Mouse (Mus musculus) MEL (cell line): ENCODE results near the gene Tmem9. TPM values are rescaled to one million over a fixed set of nuclear protein-coding genes. Genes with fewer than 3 reads are reported as not detected.

ENCODE experiments used
- DNase-seq: peaks from one replicate; pipeline ENCODE4 v3.0.0; 2011; ENCODE audit warnings: low read depth, low spot score
- H3K27ac ChIP-seq: 2 replicates; pipeline ENCODE4 v1.5.1; 2012; ENCODE audit warnings: low read depth, mild to moderate bottlenecking, control low read depth, low read length, moderate library complexity; ENCODE audit not compliant: control insufficient read depth
- H3K27me3 ChIP-seq, 2 experiments: fragments of 150-350 bp in 1 of 2; sonication (generic) in 1 of 2; 2 replicates each; pipeline ENCODE4 v1.6.1; 2012; ENCODE audit warnings: low read length in 2 of 2, mild to moderate bottlenecking in 2 of 2, improper control_type of control experiment in 1 of 2, moderate library complexity in 1 of 2; ENCODE audit not compliant: insufficient read depth in 2 of 2, control insufficient read depth in 1 of 2
- H3K36me3 ChIP-seq, 2 experiments: 2 replicates each; pipeline ENCODE4 v1.6.1; 2012 to 2014; ENCODE audit warnings: low read length in 2 of 2, improper control_type of control experiment in 1 of 2, inconsistent platforms in 1 of 2, mild to moderate bottlenecking in 1 of 2; ENCODE audit not compliant: insufficient read depth in 2 of 2, control insufficient read depth in 1 of 2
- H3K4me1 ChIP-seq, 2 experiments: fragments of 150-350 bp in 1 of 2; sonication (generic) in 1 of 2; 2 replicates each; pipeline ENCODE4 v1.6.1; 2012; ENCODE audit warnings: low read length in 2 of 2, improper control_type of control experiment in 1 of 2, mild to moderate bottlenecking in 1 of 2; ENCODE audit not compliant: insufficient read depth in 2 of 2, control insufficient read depth in 1 of 2
- H3K4me3 ChIP-seq, 2 experiments: fragments of 150-350 bp in 1 of 2; sonication (generic) in 1 of 2; 2 replicates each; pipeline ENCODE4 v1.5.1; 2012; ENCODE audit warnings: low read depth in 2 of 2, low read length in 2 of 2, mild to moderate bottlenecking in 2 of 2, moderate library complexity in 2 of 2, control low read depth in 1 of 2, improper control_type of control experiment in 1 of 2; ENCODE audit not compliant: control insufficient read depth in 1 of 2, insufficient read depth in 1 of 2
- H3K79me2 ChIP-seq: 2 replicates; pipeline ENCODE4 v1.6.1; 2012; ENCODE audit warnings: mild to moderate bottlenecking, low read length, moderate library complexity; ENCODE audit not compliant: control insufficient read depth, poor library complexity, insufficient read depth
- H3K9ac ChIP-seq: 2 replicates; pipeline ENCODE4 v1.6.1; 2012; ENCODE audit warnings: low read depth, mild to moderate bottlenecking, control low read depth, low read length, moderate library complexity; ENCODE audit not compliant: control insufficient read depth, poor library complexity, severe bottlenecking
- H3K9me3 ChIP-seq: fragments of 150-350 bp; sonication (generic); replicated peaks from 2 replicates; pipeline ENCODE4 v1.6.1; 2012; ENCODE audit warnings: mild to moderate bottlenecking, low read length, improper control_type of control experiment, moderate library complexity; ENCODE audit not compliant: insufficient read depth
- ELF1 ChIP-seq: IDR thresholded peaks from 2 replicates; pipeline ENCODE4 v1.6.1; 2014; ENCODE audit warnings: low read depth, mild to moderate bottlenecking, inconsistent platforms, low read length, improper control_type of control experiment, moderate library complexity
- ETS1 ChIP-seq: IDR thresholded peaks from 2 replicates; pipeline ENCODE4 v1.6.1; 2012; ENCODE audit warnings: low read depth, mild to moderate bottlenecking, inconsistent platforms, low read length, improper control_type of control experiment, moderate library complexity
- HCFC1 ChIP-seq: IDR thresholded peaks from 2 replicates; pipeline ENCODE4 v1.6.1; 2012; ENCODE audit warnings: low read depth, mild to moderate bottlenecking, inconsistent platforms, low read length, improper control_type of control experiment, moderate library complexity
- JUND ChIP-seq: IDR thresholded peaks from 2 replicates; pipeline ENCODE4 v1.6.1; 2011; ENCODE audit warnings: low read depth, mild to moderate bottlenecking, improper control_type of control experiment, low read length
- MAFK ChIP-seq: IDR thresholded peaks from 2 replicates; pipeline ENCODE4 v1.6.1; 2011; ENCODE audit warnings: low read depth, mild to moderate bottlenecking, low read length, improper control_type of control experiment, borderline replicate concordance
- MAZ ChIP-seq: IDR thresholded peaks from 2 replicates; pipeline ENCODE4 v1.6.1; 2012; ENCODE audit warnings: low read depth, mild to moderate bottlenecking, inconsistent platforms, low read length, improper control_type of control experiment
- MEF2A ChIP-seq: IDR thresholded peaks from 2 replicates; pipeline ENCODE4 v1.6.1; 2014; ENCODE audit warnings: low read depth, mild to moderate bottlenecking, inconsistent platforms, low read length, improper control_type of control experiment; ENCODE audit not compliant: poor library complexity, insufficient replicate concordance, severe bottlenecking; ENCODE audit errors: extremely low read depth
- NRF1 ChIP-seq: IDR thresholded peaks from 2 replicates; pipeline ENCODE4 v1.6.1; 2014; ENCODE audit warnings: low read depth, mild to moderate bottlenecking, inconsistent platforms, low read length, improper control_type of control experiment, moderate library complexity; ENCODE audit not compliant: poor library complexity, insufficient read depth, severe bottlenecking
- POLR2A ChIP-seq, 2 experiments: IDR thresholded peaks; 2 replicates each; pipeline ENCODE4 v1.6.1; 2011 to 2012; ENCODE audit warnings: low read length in 2 of 2, mild to moderate bottlenecking in 2 of 2, control low read depth in 1 of 2, improper control_type of control experiment in 1 of 2, low read depth in 1 of 2, moderate library complexity in 1 of 2; ENCODE audit not compliant: control insufficient read depth in 1 of 2, insufficient read depth in 1 of 2, poor library complexity in 1 of 2
- POLR2AphosphoS2 ChIP-seq: IDR thresholded peaks from 2 replicates; pipeline ENCODE4 v1.6.1; 2011; ENCODE audit warnings: low read length, improper control_type of control experiment
- POLR2AphosphoS5 ChIP-seq: IDR thresholded peaks from 2 replicates; pipeline ENCODE4 v1.6.1; 2012; ENCODE audit warnings: low read depth, borderline replicate concordance, mild to moderate bottlenecking, inconsistent platforms, low read length, moderate library complexity, mixed read lengths
- RAD21 ChIP-seq: IDR thresholded peaks from 2 replicates; pipeline ENCODE4 v1.6.1; 2011; ENCODE audit warnings: mild to moderate bottlenecking, low read depth, low read length, improper control_type of control experiment
- SIN3A ChIP-seq: IDR thresholded peaks from 2 replicates; pipeline ENCODE4 v1.6.1; 2012; ENCODE audit warnings: low read length, improper control_type of control experiment, inconsistent platforms
- TCF12 ChIP-seq: IDR thresholded peaks from 2 replicates; pipeline ENCODE4 v1.6.1; 2014; ENCODE audit warnings: low read depth, mild to moderate bottlenecking, inconsistent platforms, low read length, improper control_type of control experiment, moderate library complexity
- UBTF ChIP-seq: IDR thresholded peaks from 2 replicates; pipeline ENCODE4 v1.6.1; 2012; ENCODE audit warnings: low read depth, mild to moderate bottlenecking, inconsistent platforms, low read length, improper control_type of control experiment, moderate library complexity, borderline replicate concordance; ENCODE audit not compliant: insufficient read depth
- USF1 ChIP-seq: IDR thresholded peaks from 2 replicates; pipeline ENCODE4 v1.6.1; 2014; ENCODE audit warnings: low read depth, mild to moderate bottlenecking, inconsistent platforms, low read length, improper control_type of control experiment, moderate library complexity
- ZKSCAN1 ChIP-seq: IDR thresholded peaks from 2 replicates; pipeline ENCODE4 v1.6.1; 2012; ENCODE audit warnings: low read depth, mild to moderate bottlenecking, inconsistent platforms, low read length, improper control_type of control experiment, moderate library complexity
- polyA plus RNA-seq, 2 experiments: library from polyadenylated mRNA; stranded (reverse) in 1 of 2; unstranded in 1 of 2; fragments of >175 nt in 1 of 2; fragments of >200 nt in 1 of 2; gene quantifications; 2 replicates each; pipeline versions ENCODE4 v1.2.1 to v1.2.4; 2012; ENCODE audit warnings: low replicate concordance in 2 of 2, low read depth in 1 of 2; ENCODE audit not compliant: insufficient read length in 2 of 2, insufficient read depth in 1 of 2, missing spikeins in 1 of 2
- total RNA-seq: library from RNA; depleted of rRNA; stranded (reverse); fragments of 300-350 nt; gene quantifications from 2 replicates; pipeline ENCODE4 v1.2.3, GENCODE M21; 2012

Tmem9 gene
- total and polyA plus RNA-seq, 3 experiments, result 52.2 to 82.9 TPM; not detected in 1

DNA sequence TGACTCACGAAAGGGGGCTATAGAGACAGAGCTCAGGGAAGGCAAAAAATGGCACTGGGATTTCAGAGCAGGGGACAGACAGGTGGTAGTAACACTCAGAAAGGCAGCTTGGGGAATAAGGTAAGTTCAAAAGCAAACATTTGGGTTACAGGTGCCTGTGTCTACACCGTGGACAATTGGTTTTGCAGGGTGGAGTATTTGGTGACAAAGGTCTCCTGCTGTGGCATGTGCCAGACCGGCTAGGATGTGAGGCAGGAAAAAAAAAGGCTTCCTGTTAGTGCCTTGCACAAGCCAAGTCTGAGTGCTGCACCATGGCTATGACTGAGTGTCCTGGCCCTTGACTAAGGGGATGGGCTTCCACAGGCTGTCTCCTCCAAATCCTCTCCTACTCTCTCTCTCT is 50.6 kb downstream of the Tmem9 start:
- H3K27ac ChIP-seq, result no peak overlapping the region
- H3K9ac ChIP-seq, result no peak overlapping the region
- H3K36me3 ChIP-seq, result no peaks in the 10 kb centered on the region
- no peaks in the 10 kb centered on the region for H3K9me3 ChIP-seq
- H3K4me1 ChIP-seq, result no peaks in the 10 kb centered on the region
- H3K27me3 ChIP-seq, result no peaks in the 10 kb centered on the region; a peak in 1 of 4 replicates
- no peak for DNase-seq
- TF ChIP-seq ZKSCAN1 (no peak), POLR2A (IDR thresholded peaks at IDR 0.05; ENCODE audit: control insufficient read depth in 1 of 2, insufficient read depth in 1 of 2, low read depth in 1 of 2, low read length in 2 of 2, poor library complexity in 1 of 2) (no peak), POLR2AphosphoS2 (no peak), MEF2A (no peak), HCFC1 (no peak), TCF12 (no peak), MAFK (no peak), MAZ (no peak), NRF1 (no peak), SIN3A (no peak), USF1 (no peak), POLR2AphosphoS5 (no peak)
- H3K79me2 ChIP-seq, result no peaks in the 10 kb centered on the region
- H3K4me3 ChIP-seq, result no peak overlapping the region

GRCm38 (mm10) chr1:136061041-136061789 is 53.3 kb downstream of the Tmem9 start:
- no peak for DNase-seq
- H3K9me3 ChIP-seq, result no peaks in the 10 kb centered on the region
- no peak overlapping the region for H3K4me3 ChIP-seq
- TF ChIP-seq USF1 (no peak), UBTF (no peak), MAZ (no peak), RAD21 (no peak), JUND (no peak), ETS1 (no peak), MEF2A (no peak), POLR2A (IDR thresholded peaks at IDR 0.05; ENCODE audit: control insufficient read depth in 1 of 2, insufficient read depth in 1 of 2, low read depth in 1 of 2, low read length in 2 of 2, poor library complexity in 1 of 2) (no peak), ELF1 (no peak), POLR2AphosphoS2 (no peak)
- H3K27me3 ChIP-seq, result peaks cover 0 to 3% of the 10 kb centered on the region in 2 experiments; a peak in 3 of 4 replicates
- H3K9ac ChIP-seq, result no peak overlapping the region
- no peaks in the 10 kb centered on the region for H3K4me1 ChIP-seq
- H3K36me3 ChIP-seq, result no peaks in the 10 kb centered on the region
- no peak overlapping the region for H3K27ac ChIP-seq
- no peaks in the 10 kb centered on the region for H3K79me2 ChIP-seq
